Mouse (Mus musculus) myocyte (in vitro differentiated cells): ENCODE measurements at regions not wholly inside any gene's neighbourhood (a gene's known extent, or its start where the extent isn't known, plus 50 kb on each side); places are given as distances from the start of the nearest gene placed in this dataset.

ENCODE experiments used
- CEBPB ChIP-seq: IDR thresholded peaks from 2 replicates; pipeline ENCODE4 v1.6.1; 2011; ENCODE audit warnings: mild to moderate bottlenecking, moderate library complexity; ENCODE audit not compliant: poor library complexity, insufficient read depth, severe bottlenecking
- E2F4 ChIP-seq: IDR thresholded peaks from one replicate; pipeline ENCODE4 v1.6.1; 2011; ENCODE audit warnings: mild to moderate bottlenecking, control low read depth, moderate library complexity; ENCODE audit not compliant: insufficient read depth
- MAX ChIP-seq: IDR thresholded peaks from one replicate; pipeline ENCODE4 v1.6.1; 2011; ENCODE audit warnings: low read depth, mild to moderate bottlenecking, control low read depth
- MYOD1 ChIP-seq, 3 experiments: IDR thresholded peaks; one replicate each; pipeline ENCODE4 v1.6.1; 2011; ENCODE audit warnings: control low read depth in 2 of 3, low read depth in 2 of 3, mild to moderate bottlenecking in 2 of 3, moderate library complexity in 1 of 3; ENCODE audit not compliant: insufficient read length in 2 of 3, control insufficient read depth in 1 of 3
- POLR2A ChIP-seq: IDR thresholded peaks from one replicate; pipeline ENCODE4 v1.6.1; 2011; ENCODE audit warnings: low read depth, mild to moderate bottlenecking, control low read depth, moderate library complexity; ENCODE audit not compliant: insufficient read length
- TCF12 ChIP-seq: IDR thresholded peaks from one replicate; pipeline ENCODE4 v1.6.1; 2011; ENCODE audit warnings: mild to moderate bottlenecking, control low read depth; ENCODE audit not compliant: poor library complexity, insufficient read depth, severe bottlenecking
- USF1 ChIP-seq: IDR thresholded peaks from one replicate; pipeline ENCODE4 v1.6.1; 2011; ENCODE audit warnings: low read depth, mild to moderate bottlenecking, control low read depth, moderate library complexity

GRCm38 (mm10) chr1:81632704-81633103, 556.0 kb downstream of the Nyap2 start:
- TF ChIP-seq USF1, result no peak
- no peak for TF ChIP-seq E2F4
- TF ChIP-seq CEBPB, result no peak
- TF ChIP-seq POLR2A, result no peak
- TF ChIP-seq MAX, result no peak
- TF ChIP-seq MYOD1 (IDR thresholded peaks at IDR 0.05; ENCODE audit: control insufficient read depth in 1 of 3, insufficient read length in 2 of 3, low read depth in 2 of 3), result no peak
- TF ChIP-seq TCF12, result no peak
